Mouse (Mus musculus) CH12.LX (cell line): ENCODE results near the gene A530064D06Rik.

Experiments
- CHD1 ChIP-seq: IDR thresholded peaks from 2 replicates; pipeline ENCODE4 v1.6.1; 2012; ENCODE audit warnings: low read depth, low read length, improper control_type of control experiment, inconsistent platforms
- EP300 ChIP-seq: IDR thresholded peaks from 2 replicates; pipeline ENCODE4 v1.6.1; 2011; ENCODE audit warnings: low read length, improper control_type of control experiment
- ETS1 ChIP-seq: conservative IDR thresholded peaks from 2 replicates; pipeline ENCODE4 v1.6.1; 2012; ENCODE audit warnings: low read depth, mild to moderate bottlenecking, inconsistent platforms, low read length, improper control_type of control experiment, moderate library complexity
- MAFK ChIP-seq: IDR thresholded peaks from 2 replicates; pipeline ENCODE4 v1.6.1; 2011; ENCODE audit warnings: low read length, improper control_type of control experiment; ENCODE audit not compliant: insufficient replicate concordance
- MEF2A ChIP-seq: IDR thresholded peaks from 2 replicates; pipeline ENCODE4 v1.6.1; 2014; ENCODE audit warnings: low read depth, mild to moderate bottlenecking, inconsistent platforms, low read length, improper control_type of control experiment, borderline replicate concordance
- POLR2A ChIP-seq: IDR thresholded peaks from 2 replicates; pipeline ENCODE4 v1.6.1; 2011; ENCODE audit warnings: low read depth, mild to moderate bottlenecking, improper control_type of control experiment, low read length
- RAD21 ChIP-seq: IDR thresholded peaks from 2 replicates; pipeline ENCODE4 v1.6.1; 2011; ENCODE audit warnings: low read depth, mild to moderate bottlenecking, low read length, improper control_type of control experiment, moderate library complexity
- USF1 ChIP-seq: IDR thresholded peaks from 2 replicates; pipeline ENCODE4 v1.6.1; 2014; ENCODE audit warnings: low read depth, mild to moderate bottlenecking, inconsistent platforms, low read length, improper control_type of control experiment
- ZNF384 ChIP-seq: IDR thresholded peaks from 2 replicates; pipeline ENCODE4 v1.6.1; 2012; ENCODE audit warnings: low read depth, low read length, improper control_type of control experiment, inconsistent platforms

- TF ChIP-seq USF1 (no peak), EP300 (no peak), MEF2A (no peak), ZNF384 (no peak), POLR2A (no peak), CHD1 (no peak), ETS1 (no peak), RAD21 (no peak), MAFK (no peak)
Measured at GRCm38 (mm10) chr17:48157382-48158076, 9.5 kb downstream of the A530064D06Rik start.
